Mouse (Mus musculus) heart, embryonic 14.5 days (tissue): ENCODE results near the gene Zfand3. TPM values are rescaled to one million over a fixed set of nuclear protein-coding genes. Genes with fewer than 3 reads are reported as not detected.

Experiments used
- ATAC-seq: fragments of 200-750 bp; cut with Nextera tagmentation; 2 replicates; pipeline ENCODE4 v1.8.0; 2017; ENCODE audit warnings: low read depth, moderate TSS enrichment; ENCODE audit not compliant: insufficient number of reproducible peaks, insufficient read depth, low FRiP score
- H3K27ac ChIP-seq, 2 experiments: fragments of 200-500 bp in 1 of 2; fragments of 300-500 bp in 1 of 2; sonication (generic) in 1 of 2; replicated peaks in 1 of 2; 2 replicates each; pipeline ENCODE4 v1.5.1; 2012 to 2014; ENCODE audit warnings: low read depth in 2 of 2, low read length in 2 of 2, control low read depth in 1 of 2, mild to moderate bottlenecking in 1 of 2, mixed read lengths in 1 of 2; ENCODE audit not compliant: control insufficient read depth in 1 of 2, insufficient read depth in 1 of 2
- H3K27me3 ChIP-seq: fragments of 300-500 bp; sonication (generic); 2 replicates; pipeline ENCODE4 v1.6.1; 2014; ENCODE audit warnings: mild to moderate bottlenecking, low read length, control low read depth; ENCODE audit not compliant: control insufficient read depth, insufficient read depth
- H3K36me3 ChIP-seq: fragments of 300-500 bp; sonication (generic); 2 replicates; pipeline ENCODE4 v1.6.1; 2014; ENCODE audit warnings: mild to moderate bottlenecking, control low read depth, low read length, mixed read lengths; ENCODE audit not compliant: control insufficient read depth, insufficient read depth
- H3K4me1 ChIP-seq, 2 experiments: fragments of 200-500 bp in 1 of 2; fragments of 300-500 bp in 1 of 2; sonication (generic) in 1 of 2; 2 replicates each; pipeline ENCODE4 v1.6.1; 2012 to 2014; ENCODE audit warnings: low read length in 2 of 2, control low read depth in 1 of 2, mixed read lengths in 1 of 2; ENCODE audit not compliant: control insufficient read depth in 2 of 2, insufficient read depth in 2 of 2
- H3K4me2 ChIP-seq: fragments of 300-500 bp; sonication (generic); 2 replicates; pipeline ENCODE4 v1.6.1; 2014; ENCODE audit warnings: mild to moderate bottlenecking, low read length
- H3K4me3 ChIP-seq, 2 experiments: fragments of 200-500 bp in 1 of 2; fragments of 300-500 bp in 1 of 2; sonication (generic) in 1 of 2; 2 replicates each; pipeline ENCODE4 v1.5.1; 2012 to 2014; ENCODE audit warnings: low read length in 2 of 2, mild to moderate bottlenecking in 2 of 2, control low read depth in 1 of 2, low read depth in 1 of 2, moderate library complexity in 1 of 2; ENCODE audit not compliant: control insufficient read depth in 1 of 2, insufficient read depth in 1 of 2
- H3K9ac ChIP-seq: fragments of 300-500 bp; sonication (generic); 2 replicates; pipeline ENCODE4 v1.6.1; 2014; ENCODE audit warnings: mild to moderate bottlenecking, low read length
- H3K9me3 ChIP-seq: fragments of 300-500 bp; sonication (generic); 2 replicates; pipeline ENCODE4 v1.6.1; 2016; ENCODE audit warnings: low read length, control low read depth; ENCODE audit not compliant: control insufficient read depth
- WGBS: fragments of 180-500 bp; shearing (Covaris S2); extraction: QIAGEN DNeasy Blood & Tissue Kit; methylation state at CpG from one replicate; pipeline ENCODE4 v1.1.7; 2014; 5-methylcytosine and 5-hydroxymethylcytosine counted together
- polyA plus RNA-seq: library from polyadenylated mRNA; unstranded; fragments of >200 nt; fragmentation: Nextera tagmentation; extraction: Ambion mirVana; gene quantifications from 2 replicates; pipeline ENCODE4 v1.2.1, GENCODE M21; 2014

Zfand3 gene
- polyA plus RNA-seq, 1 experiment from 2014 or later, result 48.1 TPM

- no peak for ATAC-seq
- Histone ChIP-seq H3K9me3 (no peaks in the 10 kb centered on the region), H3K4me1 (peaks cover 16 to 50% of the 10 kb centered on the region in 2 experiments), H3K36me3 (no peaks in the 10 kb centered on the region), H3K4me3 (no peak overlapping the region), H3K27ac (peak overlapping the region in 1 of 2 experiments; percentile 21; a peak in 2 of 4 replicates), H3K9ac (peak overlapping the region; percentile 18; the same call in 1 of the 2 replicates), H3K27me3 (no peaks in the 10 kb centered on the region), H3K4me2 (no peak overlapping the region)
- WGBS, result 52% methylated on average over 6 of the region's 6 CpGs
Measured at GRCm38 (mm10) chr17:30163793-30164192, 159.3 kb downstream of the Zfand3 start.

- Histone ChIP-seq H3K9me3 (no peaks in the 10 kb centered on the region), H3K27ac (peak overlapping the region; percentile 24 to 66; a peak in 1 of 4 replicates), H3K27me3 (no peaks in the 10 kb centered on the region), H3K4me3 (no peak overlapping the region), H3K9ac (no peak overlapping the region), H3K4me1 (peaks cover 13 to 45% of the 10 kb centered on the region in 2 experiments), H3K36me3 (no peaks in the 10 kb centered on the region), H3K4me2 (peak overlapping the region; percentile 19)
- WGBS, result 15% methylated on average over 9 of the region's 9 CpGs
- ATAC-seq, result peak; percentile 42; the same call in 1 of the 2 replicates
Measured at GRCm38 (mm10) chr17:30164818-30165217, 160.3 kb downstream of the Zfand3 start.

DNA sequence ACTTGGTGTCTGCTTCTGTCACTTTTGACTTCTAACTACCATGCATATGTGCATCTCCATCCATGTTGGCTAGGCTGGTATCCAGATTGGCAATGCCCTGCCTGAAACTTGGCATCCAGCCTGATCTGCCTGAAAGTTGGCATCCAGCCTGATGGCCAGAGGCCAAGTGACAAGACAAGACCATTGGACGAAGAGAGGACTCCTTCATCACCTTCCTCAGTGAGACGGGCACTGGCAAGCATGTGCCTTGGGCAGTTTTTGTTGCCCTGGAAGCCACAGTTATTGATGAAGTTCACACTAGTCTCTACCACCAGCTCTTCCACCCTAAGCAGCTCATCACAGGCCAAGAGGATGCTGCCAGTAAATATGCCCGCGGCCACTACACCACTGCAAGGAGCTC lies 172.9 kb downstream of the Zfand3 start:
- H3K27ac ChIP-seq, result 0 out of 4 replicates have a peak overlapping the region, but pooled peaks of 1 of the 2 experiments have one; percentile 14
- no peaks in the 10 kb centered on the region for H3K27me3 ChIP-seq
- H3K9ac ChIP-seq, result no peak overlapping the region
- no peak for ATAC-seq
- peaks cover 8 to 22% of the 10 kb centered on the region in 2 experiments for H3K4me1 ChIP-seq
- WGBS, result 62% methylated on average over 4 of the region's 4 CpGs
- no peak overlapping the region for H3K4me3 ChIP-seq
- H3K36me3 ChIP-seq, result no peaks in the 10 kb centered on the region
- no peaks in the 10 kb centered on the region for H3K9me3 ChIP-seq
- no peak overlapping the region for H3K4me2 ChIP-seq

- Histone ChIP-seq H3K27me3 (no peaks in the 10 kb centered on the region), H3K36me3 (no peaks in the 10 kb centered on the region), H3K4me1 (peaks cover 8 to 22% of the 10 kb centered on the region in 2 experiments), H3K9me3 (no peaks in the 10 kb centered on the region), H3K27ac (no peak overlapping the region), H3K4me3 (no peak overlapping the region), H3K9ac (no peak overlapping the region), H3K4me2 (no peak overlapping the region)
- no peak for ATAC-seq
- 84% methylated on average over 1 of the region's 1 CpGs for WGBS
Measured at GRCm38 (mm10) chr17:30178402-30178801, 173.9 kb downstream of the Zfand3 start.

DNA sequence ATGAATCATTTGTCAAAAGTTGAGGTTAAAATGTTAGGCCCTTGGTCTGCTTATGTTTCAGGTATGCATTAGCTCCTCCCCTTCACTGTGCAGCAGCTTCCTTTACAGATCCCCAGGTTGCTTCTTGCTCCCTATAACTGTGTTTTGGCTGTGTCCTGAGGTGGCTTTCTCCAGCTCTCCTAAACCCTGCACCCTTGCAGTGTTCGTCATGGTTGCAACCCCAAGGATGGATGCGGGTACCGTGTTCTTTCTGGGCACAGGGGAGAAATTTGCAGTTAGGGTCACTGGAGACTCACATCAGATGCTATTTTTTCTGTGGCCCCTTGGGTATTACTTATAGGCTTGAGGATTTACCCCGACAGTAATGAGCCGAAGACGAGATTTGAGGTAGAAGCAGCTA lies 175.7 kb downstream of the Zfand3 start:
- H3K27me3 ChIP-seq, result no peaks in the 10 kb centered on the region
- H3K4me1 ChIP-seq, result peaks cover 8 to 22% of the 10 kb centered on the region in 2 experiments
- no peak overlapping the region for H3K4me2 ChIP-seq
- no peaks in the 10 kb centered on the region for H3K9me3 ChIP-seq
- no peak for ATAC-seq
- WGBS, result 89% methylated on average over 6 of the region's 6 CpGs
- H3K36me3 ChIP-seq, result no peaks in the 10 kb centered on the region
- H3K9ac ChIP-seq, result no peak overlapping the region
- H3K4me3 ChIP-seq, result no peak overlapping the region
- no peak overlapping the region for H3K27ac ChIP-seq

DNA sequence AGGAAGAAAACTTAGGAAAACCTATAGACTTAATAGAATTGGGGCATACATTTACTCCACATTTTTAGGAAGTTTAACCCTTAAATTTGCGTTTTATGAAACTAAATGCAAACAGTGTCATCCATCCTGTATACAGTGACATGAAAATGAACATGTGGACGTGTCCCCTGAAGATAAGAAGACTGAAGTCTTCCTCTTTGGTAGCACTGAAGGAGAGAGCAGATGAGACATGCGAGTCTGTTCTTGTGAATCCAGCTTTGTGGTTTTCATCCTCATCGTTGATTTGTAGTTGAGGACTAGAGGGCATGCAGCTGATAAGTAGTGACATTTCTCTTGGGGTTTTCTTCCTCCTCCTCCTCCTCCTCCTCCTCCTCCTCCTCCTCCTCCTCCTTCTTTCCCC lies 177.0 kb downstream of the Zfand3 start:
- H3K4me3 ChIP-seq, result no peak overlapping the region
- no peak overlapping the region for H3K27ac ChIP-seq
- no peaks in the 10 kb centered on the region for H3K27me3 ChIP-seq
- peaks cover 10 to 22% of the 10 kb centered on the region in 2 experiments for H3K4me1 ChIP-seq
- WGBS, result 61% methylated on average over 4 of the region's 4 CpGs
- ATAC-seq, result no peak
- H3K36me3 ChIP-seq, result no peaks in the 10 kb centered on the region
- no peaks in the 10 kb centered on the region for H3K9me3 ChIP-seq
- no peak overlapping the region for H3K9ac ChIP-seq
- no peak overlapping the region for H3K4me2 ChIP-seq

- Histone ChIP-seq H3K4me2 (no peak overlapping the region), H3K4me3 (no peak overlapping the region), H3K27me3 (no peaks in the 10 kb centered on the region), H3K4me1 (peaks cover 12 to 23% of the 10 kb centered on the region in 2 experiments), H3K36me3 (no peaks in the 10 kb centered on the region), H3K27ac (no peak overlapping the region), H3K9me3 (no peaks in the 10 kb centered on the region), H3K9ac (no peak overlapping the region)
- 54% methylated on average over 2 of the region's 2 CpGs for WGBS
- no peak for ATAC-seq
Measured at GRCm38 (mm10) chr17:30182063-30182462, 177.5 kb downstream of the Zfand3 start.

- WGBS, result 88% methylated on average over 6 of the region's 6 CpGs
- Histone ChIP-seq H3K9me3 (no peaks in the 10 kb centered on the region), H3K4me3 (no peak overlapping the region), H3K4me1 (peaks cover 18 to 23% of the 10 kb centered on the region in 2 experiments), H3K4me2 (no peak overlapping the region), H3K27ac (no peak overlapping the region), H3K36me3 (no peaks in the 10 kb centered on the region), H3K27me3 (no peaks in the 10 kb centered on the region), H3K9ac (no peak overlapping the region)
- ATAC-seq, result no peak
Measured at GRCm38 (mm10) chr17:30183561-30183960, 179.0 kb downstream of the Zfand3 start.
